Mouse (Mus musculus): Measurements from ENCODE around the gene Obsl1.

DNA sequence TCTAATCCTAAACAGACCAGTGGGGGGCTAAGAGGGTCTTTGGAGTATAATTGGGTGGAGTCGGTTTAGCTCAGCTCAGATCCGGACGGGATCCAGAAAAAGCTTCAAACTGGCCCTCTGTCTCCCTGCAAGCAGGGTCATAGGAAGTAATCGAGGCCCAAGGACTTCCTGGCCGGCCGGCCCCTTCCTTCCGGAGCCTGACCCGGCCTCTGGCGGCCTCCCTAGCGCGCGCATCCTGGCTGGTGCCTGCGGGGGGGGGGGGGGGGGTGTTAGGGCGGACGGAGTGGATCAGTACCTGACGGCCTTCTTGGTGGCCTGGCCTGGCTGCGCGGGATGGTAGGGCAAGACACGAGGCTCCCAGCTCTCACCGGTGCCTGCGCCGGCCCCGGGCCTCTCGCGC is 27.8 kb downstream of the Obsl1 start:
- TF ChIP-seq POLR2A (IDR thresholded peaks at IDR 0.05; ENCODE audit: borderline replicate concordance, extremely low read depth, low read depth, low read length): no peak
- TF ChIP-seq CTCF (IDR thresholded peaks at IDR 0.05; ENCODE audit: insufficient read depth, low read length): no peak
